Mouse (Mus musculus) neutrophil, adult 59 days (primary cell): ENCODE measurements around the gene Doxl2. TPM values are rescaled to one million over a fixed set of nuclear protein-coding genes. Genes with fewer than 3 reads are reported as not detected.

ENCODE experiments used
- total RNA-seq, 2 experiments: library from RNA; stranded (reverse); gene quantifications; 1 replicate in 1 of 2; 2 replicates in 1 of 2; pipeline ENCODE4 v1.2.4; 2023

Gene Doxl2
- not detected for total RNA-seq

DNA sequence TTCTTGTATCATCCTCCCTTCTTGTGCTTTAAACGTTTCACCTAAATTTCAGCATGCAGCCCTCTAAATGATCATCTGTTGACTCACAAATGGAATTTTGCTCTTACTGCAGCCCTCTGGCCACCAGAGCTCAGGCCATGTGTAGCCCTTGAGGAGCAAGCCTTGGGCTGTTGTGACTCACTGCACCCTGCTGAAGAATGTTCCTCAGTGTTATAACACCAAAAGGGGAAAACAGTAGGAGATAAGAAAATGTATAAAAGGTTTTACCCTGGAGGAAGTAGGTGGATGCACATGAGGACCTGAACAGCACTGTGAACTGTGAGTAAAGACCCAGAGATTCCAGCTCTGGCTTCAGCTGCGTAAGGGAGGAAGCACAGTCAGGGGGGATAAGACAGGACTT, at the start of gene Doxl2:
Doxl2 (plus strand) TSS at position 301 of the 400 bp plus-strand sequence.

DNA sequence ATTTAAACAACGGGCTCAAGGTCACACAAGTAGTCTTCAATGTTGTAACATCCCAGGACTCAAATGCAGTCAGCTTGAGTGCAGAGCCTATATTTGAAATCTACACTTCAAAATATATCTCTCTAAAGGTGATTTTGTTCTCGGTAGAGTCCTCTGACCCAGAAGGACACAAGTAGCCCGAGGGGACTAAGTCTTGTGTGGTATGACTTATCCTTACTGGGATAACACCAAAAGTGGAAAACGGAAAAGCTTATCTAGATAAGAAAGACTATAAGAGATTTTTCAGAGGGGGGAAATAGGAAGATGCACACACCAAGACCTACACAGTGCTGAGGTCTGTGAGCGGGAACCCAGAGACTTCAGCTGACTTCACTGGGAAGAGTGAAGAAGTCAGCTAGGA, 45.2 kb upstream of the Doxl2 start, which contains the start of gene 1600015I10Rik:
1600015I10Rik (plus strand) TSS at position 301 of the 400 bp plus-strand sequence.

DNA sequence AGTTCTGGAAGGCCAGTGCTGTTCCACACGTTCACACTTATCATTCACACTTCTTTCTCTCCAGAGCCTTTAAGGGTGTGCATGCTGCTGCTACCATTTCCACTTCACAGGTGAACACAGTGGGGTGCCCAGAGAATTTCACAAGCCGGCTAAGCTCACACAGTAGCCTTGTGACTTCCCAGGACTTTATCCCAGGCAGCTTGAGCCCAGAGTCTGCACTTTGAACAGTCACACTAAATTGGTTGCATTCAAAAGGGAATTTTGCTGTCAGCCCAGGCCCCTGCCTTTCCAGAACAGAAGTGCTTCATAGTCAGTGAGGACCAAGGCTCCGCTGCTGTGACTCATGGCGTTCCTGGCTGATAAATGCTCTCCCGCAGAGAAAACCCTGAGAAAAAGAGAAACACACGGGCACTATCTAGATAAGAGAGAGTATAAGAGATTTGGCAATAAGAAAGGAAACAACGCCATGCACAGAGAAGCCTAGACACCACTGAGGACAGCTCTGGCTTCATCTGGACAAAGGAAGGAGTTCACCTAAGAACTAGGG, 11.8 kb downstream of the Doxl2 start, which contains the start of gene Svs1:
Svs1 (plus strand) TSS at position 418 of the 547 bp plus-strand sequence.

Other genes with a start within 250 kb of the Doxl2 start
- 1 to 10 TPM in 1 of 2 experiments, under 1 TPM in 1; 0.93 to 1.1 TPM for gene Gimap1, start 235.9 kb upstream of the Doxl2 start, total RNA-seq
- gene Gimap5, start 228.8 kb upstream of the Doxl2 start, total RNA-seq = 1 to 10 TPM; 1.1 to 1.4 TPM
- 1 to 10 TPM in 1 of 2 experiments, under 1 TPM in 1; 0.89 to 1.3 TPM for gene Gimap3, start 204.1 kb upstream of the Doxl2 start, total RNA-seq
- gene Tmem176a, start 134.0 kb upstream of the Doxl2 start, total RNA-seq = 10 to 100 TPM in 1 of 2 experiments, 1 to 10 TPM in 1; 8.1 to 19.0 TPM
- gene Tmem176b, start 133.5 kb upstream of the Doxl2 start, total RNA-seq = 10 to 100 TPM; 19.5 to 23.8 TPM
- gene Aoc1, start 102.1 kb upstream of the Doxl2 start, total RNA-seq = not detected
- gene 1600015I10Rik, start 45.1 kb upstream of the Doxl2 start, total RNA-seq = under 1 TPM in 1 of 2 experiments, not detected in 1; 0.13 TPM
- not detected for gene Svs1, start 11.9 kb downstream of the Doxl2 start, total RNA-seq
- gene Gpnmb, start 61.6 kb downstream of the Doxl2 start, total RNA-seq = under 1 TPM; 0.42 to 0.84 TPM
- gene Malsu1, start 98.8 kb downstream of the Doxl2 start, total RNA-seq = 10 to 100 TPM; 19.2 to 20.8 TPM
- not detected for gene Igf2bp3, start 240.0 kb downstream of the Doxl2 start, total RNA-seq